Mouse (Mus musculus) lung, embryonic 15.5 days (tissue): Measurements from ENCODE around the gene Cdh22. TPM values are rescaled to one million over a fixed set of nuclear protein-coding genes. Genes with fewer than 3 reads are reported as not detected.

Source experiments
- ATAC-seq: fragments of 200-750 bp; cut with Nextera tagmentation; 2 replicates; pipeline ENCODE4 v1.8.0; 2017; ENCODE audit warnings: moderate number of reproducible peaks, borderline replicate concordance; ENCODE audit not compliant: low FRiP score, low TSS enrichment; ENCODE audit errors: extremely low read depth
- H3K27ac ChIP-seq: fragments of 300-500 bp; sonication (generic); 2 replicates; pipeline ENCODE4 v1.5.1; 2015; ENCODE audit warnings: moderate library complexity, mild to moderate bottlenecking, inconsistent platforms
- H3K27me3 ChIP-seq: fragments of 300-500 bp; sonication (generic); 2 replicates; pipeline ENCODE4 v1.6.1; 2015; ENCODE audit warnings: inconsistent platforms
- H3K36me3 ChIP-seq: fragments of 300-500 bp; sonication (generic); 2 replicates; pipeline ENCODE4 v1.6.1; 2015; ENCODE audit warnings: inconsistent platforms
- H3K4me1 ChIP-seq: fragments of 300-500 bp; sonication (generic); 2 replicates; pipeline ENCODE4 v1.6.1; 2015; ENCODE audit warnings: inconsistent platforms
- H3K4me2 ChIP-seq: fragments of 300-500 bp; sonication (generic); 2 replicates; pipeline ENCODE4 v1.6.1; 2015; ENCODE audit warnings: inconsistent platforms, mild to moderate bottlenecking, moderate library complexity
- H3K4me3 ChIP-seq: fragments of 300-500 bp; sonication (generic); 2 replicates; pipeline ENCODE4 v1.5.1; 2015; ENCODE audit warnings: mild to moderate bottlenecking, inconsistent platforms
- H3K9ac ChIP-seq: fragments of 300-500 bp; sonication (generic); 2 replicates; pipeline ENCODE4 v1.6.1; 2015; ENCODE audit warnings: inconsistent platforms
- H3K9me3 ChIP-seq: fragments of 300-500 bp; sonication (generic); 2 replicates; pipeline ENCODE4 v1.6.1; 2016; ENCODE audit warnings: inconsistent platforms
- WGBS: fragments of 180-500 bp; shearing (Covaris S2); methylation state at CpG from one replicate; pipeline ENCODE4 v1.1.7; 2015; 5-methylcytosine and 5-hydroxymethylcytosine counted together
- polyA plus RNA-seq: library from polyadenylated mRNA; unstranded; fragments of >200 nt; fragmentation: Nextera tagmentation; extraction: Ambion mirVana; gene quantifications from 2 replicates; pipeline ENCODE4 v1.2.1, GENCODE M21; 2015

Cdh22 gene
- polyA plus RNA-seq, 1 experiment from 2014 or later: 1.1 TPM

DNA sequence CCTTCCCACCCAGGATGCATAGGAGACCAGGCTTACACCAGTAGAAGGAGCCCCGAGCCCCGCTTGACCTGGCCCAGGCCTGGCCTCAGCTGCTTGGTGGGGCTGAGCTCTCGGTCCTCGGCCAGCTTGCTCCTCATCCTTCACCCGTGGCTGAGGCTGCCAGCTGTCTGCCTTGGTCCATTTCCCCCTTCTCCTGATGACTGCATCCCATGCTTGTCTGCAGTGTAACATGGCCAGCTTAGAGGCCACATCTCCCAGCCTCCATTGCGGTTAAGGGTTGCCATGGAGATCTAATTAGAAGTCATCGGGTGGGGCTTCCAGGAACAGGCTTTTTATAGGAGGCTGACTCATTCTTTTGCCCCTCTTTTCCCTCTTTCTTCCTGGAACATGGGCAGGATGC is 29.2 kb upstream of the Cdh22 start:
- WGBS: 45% methylated on average over 7 of the region's 7 CpGs
- H3K27ac ChIP-seq: no peak overlapping the region
- H3K36me3 ChIP-seq: no peaks in the 10 kb centered on the region
- H3K27me3 ChIP-seq: peaks cover 22% of the 10 kb centered on the region; the same call in 1 of the 2 replicates
- no peak overlapping the region for H3K9ac ChIP-seq
- no peak overlapping the region for H3K4me2 ChIP-seq
- H3K4me3 ChIP-seq: no peak overlapping the region
- H3K9me3 ChIP-seq: no peaks in the 10 kb centered on the region
- no peaks in the 10 kb centered on the region for H3K4me1 ChIP-seq
- ATAC-seq: no peak

DNA sequence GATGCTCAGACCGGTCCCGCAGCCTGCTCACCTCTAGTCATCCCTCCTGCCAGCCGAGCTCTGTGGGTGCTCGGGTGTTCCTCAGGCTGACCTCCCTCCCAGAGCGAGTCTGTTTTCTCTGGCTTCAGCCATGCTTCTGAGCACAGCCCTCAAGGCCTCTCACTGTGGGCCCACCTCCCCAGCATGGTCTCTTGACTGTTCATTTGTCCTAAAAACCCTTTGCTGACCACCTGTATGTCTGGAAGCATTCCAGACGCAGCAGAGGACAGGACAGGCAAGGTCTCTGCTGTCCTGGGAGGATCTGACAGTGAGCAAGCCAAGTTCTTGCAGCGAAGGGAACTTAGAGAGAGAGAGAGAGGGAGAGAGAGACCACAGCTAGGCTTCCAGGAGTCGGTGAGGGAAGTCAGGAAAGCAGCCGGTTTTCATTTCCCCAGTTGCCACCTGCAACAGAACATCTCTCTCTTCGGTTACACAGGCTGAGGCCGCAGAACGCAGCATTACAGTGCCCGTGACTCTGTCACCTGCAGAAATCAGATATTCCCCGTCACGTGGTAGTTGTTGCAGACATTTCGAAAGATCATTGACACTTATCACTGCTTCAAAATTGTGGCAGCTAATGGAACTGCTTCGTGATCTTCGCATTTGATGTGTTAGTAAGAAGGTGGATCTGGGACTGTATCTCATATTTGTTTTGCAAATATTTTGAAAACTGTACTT is 27.8 kb upstream of the Cdh22 start:
- H3K4me3 ChIP-seq: no peak overlapping the region
- H3K4me1 ChIP-seq: no peaks in the 10 kb centered on the region
- peaks cover 22% of the 10 kb centered on the region; the same call in 1 of the 2 replicates for H3K27me3 ChIP-seq
- no peak overlapping the region for H3K9ac ChIP-seq
- WGBS: 50% methylated on average over 18 of the region's 18 CpGs
- H3K27ac ChIP-seq: no peak overlapping the region
- H3K36me3 ChIP-seq: no peaks in the 10 kb centered on the region
- H3K9me3 ChIP-seq: no peaks in the 10 kb centered on the region
- H3K4me2 ChIP-seq: no peak overlapping the region
- no peak for ATAC-seq

DNA sequence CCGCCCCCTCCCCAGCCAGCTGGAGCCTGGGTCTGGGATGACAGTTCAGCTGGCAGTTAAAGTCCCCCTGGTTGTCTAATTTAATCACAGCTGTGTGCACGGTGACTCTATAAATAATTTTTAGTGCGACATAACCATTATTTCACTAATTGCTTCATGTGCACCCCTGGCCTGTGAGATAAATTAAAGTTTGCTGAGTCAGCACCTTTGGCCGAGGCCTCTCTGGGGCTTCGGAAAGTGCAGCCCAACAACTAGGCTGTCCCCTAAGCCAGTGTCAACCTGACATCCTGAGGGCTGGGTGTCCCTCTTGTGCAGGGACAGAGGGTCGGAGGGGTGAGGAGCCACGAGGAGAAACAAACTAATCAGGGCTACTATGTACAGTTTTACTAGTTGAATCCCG is 25.2 kb upstream of the Cdh22 start:
- H3K4me1 ChIP-seq: no peaks in the 10 kb centered on the region
- H3K4me3 ChIP-seq: no peak overlapping the region
- H3K27ac ChIP-seq: no peak overlapping the region
- no peaks in the 10 kb centered on the region for H3K9me3 ChIP-seq
- whole genome bisulfite sequencing: 66% methylated on average over 8 of the region's 8 CpGs
- ATAC-seq: no peak
- peaks cover 30% of the 10 kb centered on the region for H3K27me3 ChIP-seq
- H3K36me3 ChIP-seq: no peaks in the 10 kb centered on the region
- no peak overlapping the region for H3K4me2 ChIP-seq
- no peak overlapping the region for H3K9ac ChIP-seq

DNA sequence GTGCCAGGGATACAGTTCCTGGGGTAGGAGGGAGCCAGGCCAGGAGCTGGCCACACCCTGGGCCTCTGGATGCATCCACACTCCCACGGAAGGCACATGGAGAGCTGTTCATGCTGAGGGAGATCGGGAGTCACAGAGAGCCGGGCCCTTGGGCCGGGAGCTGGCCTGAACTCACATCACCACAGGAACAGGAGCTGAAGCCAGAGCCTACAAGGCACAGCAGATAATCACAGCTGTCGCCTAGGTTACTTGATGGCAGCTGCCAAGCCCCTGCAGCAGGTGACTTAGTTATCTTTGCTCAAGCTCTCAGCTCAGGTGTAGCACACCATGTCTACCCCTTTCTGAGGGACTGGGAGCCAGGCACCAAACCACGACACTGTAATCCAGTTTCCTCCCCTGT is 23.7 kb upstream of the Cdh22 start:
- ATAC-seq: no peak
- no peak overlapping the region for H3K4me3 ChIP-seq
- WGBS: 66% methylated on average over 6 of the region's 6 CpGs
- H3K27ac ChIP-seq: no peak overlapping the region
- no peak overlapping the region for H3K9ac ChIP-seq
- H3K4me1 ChIP-seq: no peaks in the 10 kb centered on the region
- no peak overlapping the region for H3K4me2 ChIP-seq
- H3K9me3 ChIP-seq: no peaks in the 10 kb centered on the region
- peaks cover 45% of the 10 kb centered on the region for H3K27me3 ChIP-seq
- no peaks in the 10 kb centered on the region for H3K36me3 ChIP-seq

DNA sequence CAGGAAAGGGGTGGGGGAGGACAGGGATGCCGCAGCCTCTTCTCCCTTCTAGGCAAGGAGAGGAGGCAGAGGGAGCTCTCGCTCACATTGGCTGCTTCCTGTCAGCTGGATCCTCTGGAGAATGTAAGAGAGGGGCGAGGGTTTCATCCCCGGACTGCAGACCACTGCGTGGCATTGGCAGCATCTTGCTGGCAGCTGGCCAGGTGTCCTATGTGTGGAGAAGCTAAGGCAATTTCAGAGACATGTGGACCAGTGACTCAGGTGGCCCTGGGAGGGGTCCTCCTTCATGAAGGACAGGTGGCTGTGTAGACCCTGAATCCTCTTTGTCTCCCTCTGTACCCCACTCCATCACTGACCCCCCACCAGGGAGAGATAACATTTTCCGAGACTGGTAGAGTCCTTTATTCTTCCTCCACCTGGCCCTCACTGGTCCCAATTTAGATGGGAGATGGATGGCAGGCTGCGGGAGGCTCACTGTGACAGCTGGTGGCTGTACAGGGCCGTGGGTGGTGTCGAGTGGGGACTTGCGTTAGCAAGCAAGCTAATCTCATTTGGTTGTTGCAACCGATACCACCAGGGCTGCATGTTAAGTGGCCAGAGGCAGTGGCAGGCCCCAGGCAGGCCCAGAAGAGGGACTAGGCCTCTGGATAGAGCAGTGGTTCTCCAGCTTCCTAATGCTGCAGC is 22.6 kb upstream of the Cdh22 start:
- no peaks in the 10 kb centered on the region for H3K4me1 ChIP-seq
- no peak overlapping the region for H3K27ac ChIP-seq
- H3K4me2 ChIP-seq: no peak overlapping the region
- H3K36me3 ChIP-seq: no peaks in the 10 kb centered on the region
- no peak overlapping the region for H3K9ac ChIP-seq
- H3K27me3 ChIP-seq: peaks cover 48% of the 10 kb centered on the region
- H3K4me3 ChIP-seq: no peak overlapping the region
- no peaks in the 10 kb centered on the region for H3K9me3 ChIP-seq
- no peak for ATAC-seq
- 46% methylated on average over 11 of the region's 11 CpGs for WGBS

DNA sequence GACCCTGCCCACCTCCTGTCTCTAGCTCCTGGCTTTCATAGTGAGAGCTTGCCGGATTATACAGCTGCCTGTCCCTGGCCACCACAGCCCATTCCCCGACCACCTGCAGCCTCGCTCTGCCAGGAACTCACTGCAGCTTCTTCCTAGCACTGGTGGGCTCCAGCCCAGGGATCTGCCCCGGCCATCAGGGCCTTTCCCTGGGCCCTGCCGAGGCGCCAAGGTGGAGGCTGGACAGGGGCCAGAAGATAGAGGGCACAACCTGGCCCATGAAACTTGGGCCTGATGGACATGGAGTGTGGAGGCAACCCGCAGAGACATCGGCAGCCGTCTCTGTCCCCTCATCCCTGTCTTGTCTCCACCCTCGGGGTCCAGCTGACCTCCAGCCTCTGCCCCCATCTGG is 21.6 kb upstream of the Cdh22 start:
- Histone ChIP-seq H3K36me3 (no peaks in the 10 kb centered on the region), H3K27me3 (peaks cover 51% of the 10 kb centered on the region), H3K4me3 (no peak overlapping the region), H3K9ac (no peak overlapping the region), H3K9me3 (no peaks in the 10 kb centered on the region), H3K4me2 (no peak overlapping the region), H3K27ac (no peak overlapping the region), H3K4me1 (no peaks in the 10 kb centered on the region)
- no peak for ATAC-seq
- 70% methylated on average over 10 of the region's 10 CpGs for WGBS

DNA sequence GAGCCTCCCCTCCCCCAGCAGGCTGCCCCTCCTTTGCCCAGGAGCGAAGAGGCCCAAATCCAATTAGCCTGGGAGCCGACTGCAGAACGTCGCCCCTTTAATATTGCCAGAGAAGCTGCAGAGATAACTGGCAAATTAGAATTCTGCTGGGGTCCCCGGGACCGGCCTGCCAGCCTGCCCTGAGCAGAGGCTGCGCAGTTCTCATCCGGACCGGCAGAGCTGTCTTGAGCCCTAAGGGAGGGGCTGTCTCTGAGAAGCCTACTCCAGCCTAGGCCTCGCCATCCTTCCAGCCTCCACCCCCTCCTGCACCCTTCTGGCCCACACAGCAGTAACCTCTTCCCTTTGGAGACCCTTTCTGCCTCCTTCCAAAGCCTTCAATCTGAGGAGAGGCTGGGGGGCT is 19.2 kb upstream of the Cdh22 start:
- WGBS: 21% methylated on average over 10 of the region's 10 CpGs
- peaks cover 48% of the 10 kb centered on the region for H3K27me3 ChIP-seq

DNA sequence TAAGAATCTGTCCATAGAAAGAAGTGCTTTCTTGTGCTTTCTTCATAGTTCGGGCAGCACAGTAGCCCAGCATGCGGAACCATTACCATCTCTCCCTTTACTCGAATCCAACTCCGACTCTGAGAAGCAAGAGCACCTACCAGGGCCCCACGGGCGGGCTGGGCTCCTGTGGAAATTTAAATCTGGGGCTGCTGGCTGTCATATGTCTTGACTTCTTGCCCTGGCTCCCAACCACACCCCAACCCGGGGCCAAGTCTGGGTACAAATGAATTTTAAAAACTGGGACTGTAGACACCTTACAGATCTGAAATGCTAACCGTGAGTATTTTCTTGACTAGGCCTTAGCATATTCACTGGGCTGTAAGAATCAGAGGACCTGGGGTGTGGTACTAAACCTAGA is 18.6 kb upstream of the Cdh22 start:
- H3K27me3 ChIP-seq: peaks cover 48% of the 10 kb centered on the region

More for the DNA sequence above, 19.2 kb upstream of the Cdh22 start:
- Histone ChIP-seq H3K4me2 (no peak overlapping the region), H3K4me3 (no peak overlapping the region), H3K4me1 (peaks cover 8% of the 10 kb centered on the region; the same call in 1 of the 2 replicates), H3K36me3 (no peaks in the 10 kb centered on the region), H3K9ac (no peak overlapping the region), H3K27ac (no peak overlapping the region), H3K9me3 (no peaks in the 10 kb centered on the region)
- ATAC-seq: no peak

DNA sequence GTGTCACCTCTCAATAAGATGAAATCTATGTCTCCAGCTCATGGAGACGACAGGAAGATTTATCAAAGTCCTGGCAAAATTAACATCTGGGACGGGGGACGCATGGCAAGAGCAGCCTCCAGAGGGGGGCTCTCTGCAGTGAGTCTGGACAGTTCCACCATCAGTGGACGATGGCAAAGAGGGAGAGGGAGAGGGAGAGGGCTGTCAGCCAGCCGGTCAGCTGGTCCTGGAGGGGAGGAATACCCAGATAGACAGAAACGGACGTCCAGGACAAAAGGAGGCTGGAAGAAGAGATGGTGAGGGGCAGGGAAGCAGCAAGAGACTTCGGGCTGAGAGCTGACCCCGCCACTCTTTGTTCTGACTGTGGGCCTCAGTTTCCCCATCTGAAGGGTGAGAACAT is 18.1 kb upstream of the Cdh22 start:
- H3K4me2 ChIP-seq: no peak overlapping the region
- no peaks in the 10 kb centered on the region for H3K9me3 ChIP-seq
- H3K27me3 ChIP-seq: peaks cover 48% of the 10 kb centered on the region
- WGBS: 45% methylated on average over 9 of the region's 9 CpGs
- ATAC-seq: no peak
- H3K4me1 ChIP-seq: peaks cover 8% of the 10 kb centered on the region; the same call in 1 of the 2 replicates
- no peak overlapping the region for H3K27ac ChIP-seq
- no peak overlapping the region for H3K9ac ChIP-seq
- H3K4me3 ChIP-seq: no peak overlapping the region
- H3K36me3 ChIP-seq: no peaks in the 10 kb centered on the region

More for the DNA sequence above, 18.6 kb upstream of the Cdh22 start:
- Histone ChIP-seq H3K36me3 (no peaks in the 10 kb centered on the region), H3K4me2 (no peak overlapping the region), H3K27ac (no peak overlapping the region), H3K4me1 (peaks cover 8% of the 10 kb centered on the region; the same call in 1 of the 2 replicates), H3K9ac (no peak overlapping the region), H3K4me3 (no peak overlapping the region), H3K9me3 (no peaks in the 10 kb centered on the region)
- WGBS: 77% methylated on average over 8 of the region's 8 CpGs
- no peak for ATAC-seq

DNA sequence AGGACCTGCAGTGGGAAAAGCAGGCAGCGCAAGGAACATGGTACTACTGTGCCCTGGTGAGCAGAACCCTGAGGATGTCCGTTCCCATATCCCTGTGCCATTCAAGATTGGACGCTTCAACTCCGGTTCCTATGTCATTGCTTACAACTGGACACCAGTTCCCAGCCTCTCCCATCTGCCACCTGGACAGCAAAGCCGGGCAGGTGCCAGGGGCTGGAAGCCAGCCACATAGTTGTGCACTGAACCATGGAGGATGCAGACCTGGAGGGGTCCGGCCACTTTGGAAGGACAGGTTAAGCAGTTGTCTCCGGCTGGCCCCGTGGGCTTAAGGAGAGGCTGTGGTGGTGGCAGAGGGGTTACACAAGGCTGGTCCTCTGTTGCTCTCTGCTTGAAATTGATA is 17.7 kb upstream of the Cdh22 start:
- no peak overlapping the region for H3K4me3 ChIP-seq
- no peak overlapping the region for H3K27ac ChIP-seq
- no peak overlapping the region for H3K9ac ChIP-seq
- H3K27me3 ChIP-seq: peaks cover 50% of the 10 kb centered on the region
- H3K36me3 ChIP-seq: no peaks in the 10 kb centered on the region
- peaks cover 8% of the 10 kb centered on the region; the same call in 1 of the 2 replicates for H3K4me1 ChIP-seq
- H3K4me2 ChIP-seq: no peak overlapping the region
- no peak for ATAC-seq
- no peaks in the 10 kb centered on the region for H3K9me3 ChIP-seq
- WGBS: 77% methylated on average over 8 of the region's 8 CpGs

DNA sequence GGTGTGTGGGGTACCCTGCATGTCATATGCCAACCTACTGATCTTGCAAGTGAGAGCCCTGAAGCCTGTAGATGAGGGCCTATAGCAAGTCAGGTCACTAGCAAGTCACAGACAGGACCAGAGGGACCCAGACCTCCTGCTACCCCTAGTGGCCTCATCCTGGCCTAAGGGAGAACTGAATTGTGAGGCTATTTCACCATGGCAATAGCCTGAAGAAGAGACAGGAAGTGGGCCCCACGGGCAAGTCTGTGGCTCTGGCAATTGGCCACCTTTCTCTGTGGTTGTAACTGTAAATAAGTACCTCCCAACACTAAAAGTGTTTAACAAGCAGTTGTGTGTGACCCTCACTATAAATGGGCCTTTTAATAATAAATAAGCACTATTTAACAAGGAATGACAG is 16.2 kb upstream of the Cdh22 start:
- 12% methylated on average over 1 of the region's 1 CpGs for WGBS

DNA sequence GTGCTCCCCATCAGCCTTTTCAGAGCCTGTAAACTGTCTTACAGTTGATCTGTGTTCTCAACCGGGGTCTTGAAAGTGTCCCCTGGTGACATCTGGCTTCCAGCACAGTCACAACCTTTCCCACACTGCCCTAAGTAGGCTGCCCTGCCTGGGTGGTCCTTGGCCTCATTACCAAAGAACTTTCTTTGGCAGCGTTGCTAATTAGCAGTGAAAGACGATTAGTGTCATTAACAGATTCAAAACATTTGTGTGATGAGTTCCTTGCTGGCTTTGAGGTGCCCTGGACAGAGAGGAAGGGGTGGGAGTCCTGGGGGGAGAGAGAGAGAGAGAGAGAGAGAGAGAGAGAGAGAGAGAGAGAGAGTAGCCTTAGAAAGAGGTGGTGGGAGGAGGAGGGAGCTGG is 14.3 kb upstream of the Cdh22 start:
- Histone ChIP-seq H3K27me3 (peaks cover 52% of the 10 kb centered on the region), H3K36me3 (no peaks in the 10 kb centered on the region), H3K9me3 (no peaks in the 10 kb centered on the region), H3K27ac (no peak overlapping the region), H3K9ac (no peak overlapping the region), H3K4me2 (no peak overlapping the region), H3K4me1 (peaks cover 8% of the 10 kb centered on the region; the same call in 1 of the 2 replicates), H3K4me3 (no peak overlapping the region)
- WGBS: 13% methylated on average over 3 of the region's 3 CpGs
- peak; percentile 77 for ATAC-seq

More for the DNA sequence above, 16.2 kb upstream of the Cdh22 start:
- Histone ChIP-seq H3K4me2 (no peak overlapping the region), H3K27ac (no peak overlapping the region), H3K4me1 (peaks cover 8% of the 10 kb centered on the region; the same call in 1 of the 2 replicates), H3K27me3 (peaks cover 54% of the 10 kb centered on the region), H3K9me3 (no peaks in the 10 kb centered on the region), H3K36me3 (no peaks in the 10 kb centered on the region), H3K4me3 (no peak overlapping the region), H3K9ac (no peak overlapping the region)
- ATAC-seq: no peak
